Mouse (Mus musculus): ENCODE results near the gene Id1.

Id1 gene

GRCm38 (mm10) chr2:152736090-152736601 is at the start of gene Id1:
Id1 (plus strand) TSS chr2:152736251.
- DNase-seq (ENCODE audit: low spot score): peak; percentile 89

DNA sequence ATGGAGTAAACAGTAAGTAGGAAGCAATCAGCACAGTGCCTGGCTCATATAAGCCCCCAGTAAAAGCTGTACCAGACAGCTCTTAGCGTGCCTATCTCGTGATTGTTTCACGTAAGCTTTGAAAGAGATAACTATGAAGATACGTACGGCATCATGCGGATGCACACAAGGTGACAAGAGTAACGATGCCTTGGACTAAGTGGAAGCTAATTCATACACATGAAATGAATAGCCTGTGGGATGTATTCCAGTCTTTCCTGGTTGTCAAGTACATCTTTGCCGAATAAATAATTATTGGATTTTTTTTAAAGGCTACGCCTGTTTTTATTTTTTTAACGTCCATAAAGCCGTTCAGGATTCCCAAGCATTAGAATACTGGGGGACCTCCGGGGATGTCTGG is 49.7 kb upstream of the Id1 start:
- DNase-seq (ENCODE audit: low spot score): no peak

DNA sequence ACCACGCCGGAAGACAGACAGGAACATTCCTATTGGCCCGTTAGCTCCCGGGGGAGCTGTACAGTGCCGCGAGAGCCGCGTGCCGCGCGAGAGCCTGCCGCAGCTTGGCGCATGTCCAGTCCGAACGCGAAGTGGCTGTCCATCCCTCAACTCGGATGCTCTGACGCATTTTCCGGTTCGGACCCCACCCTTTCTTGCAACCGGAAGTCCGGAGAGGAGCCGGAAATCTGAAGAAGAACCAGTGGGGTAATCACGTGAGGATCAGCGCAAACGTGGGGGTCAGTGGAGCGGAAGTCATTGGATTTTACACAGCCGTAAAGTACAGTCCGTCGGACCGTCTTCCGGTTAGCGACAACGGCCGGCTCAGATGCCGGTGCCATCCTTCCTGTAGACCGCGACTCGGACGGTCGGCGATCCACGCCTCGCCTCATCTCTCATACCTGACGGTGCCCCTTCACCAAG is 49.2 kb upstream of the Id1 start, which contains the start of gene Mcts2:
TSS of gene Mcts2 (plus strand) at position 230 of the 462 bp plus-strand sequence.
- peak; percentile 96 for DNase-seq (ENCODE audit: low spot score)

GRCm38 (mm10) chr2:152691564-152692217 is 44.4 kb upstream of the Id1 start:
- DNase-seq (ENCODE audit: low spot score): no peak

DNA sequence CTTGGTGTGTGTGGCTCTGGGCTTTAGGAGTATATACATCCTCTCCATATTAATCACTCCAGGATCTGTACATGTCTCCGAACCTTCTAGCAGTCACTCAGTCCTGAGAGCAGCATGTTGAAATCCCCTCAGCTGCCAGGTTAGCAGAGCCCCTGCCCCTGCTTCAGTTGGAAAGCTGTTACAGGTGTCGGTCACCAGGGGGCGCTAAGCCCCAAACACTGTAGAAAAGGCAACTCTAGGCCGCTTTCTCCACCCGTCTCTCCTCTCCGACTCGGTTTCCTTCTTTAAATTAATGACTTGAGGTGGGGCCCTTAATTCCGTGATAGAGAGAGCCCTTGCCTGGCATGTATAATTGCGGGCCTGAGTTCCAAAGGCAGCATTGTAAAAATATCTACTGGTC is 42.8 kb upstream of the Id1 start:
- peak; percentile 80 for DNase-seq (ENCODE audit: low spot score)

- no peak for DNase-seq (ENCODE audit: low spot score)
Observed at GRCm38 (mm10) chr2:152693735-152694134, 42.3 kb upstream of the Id1 start.

DNA sequence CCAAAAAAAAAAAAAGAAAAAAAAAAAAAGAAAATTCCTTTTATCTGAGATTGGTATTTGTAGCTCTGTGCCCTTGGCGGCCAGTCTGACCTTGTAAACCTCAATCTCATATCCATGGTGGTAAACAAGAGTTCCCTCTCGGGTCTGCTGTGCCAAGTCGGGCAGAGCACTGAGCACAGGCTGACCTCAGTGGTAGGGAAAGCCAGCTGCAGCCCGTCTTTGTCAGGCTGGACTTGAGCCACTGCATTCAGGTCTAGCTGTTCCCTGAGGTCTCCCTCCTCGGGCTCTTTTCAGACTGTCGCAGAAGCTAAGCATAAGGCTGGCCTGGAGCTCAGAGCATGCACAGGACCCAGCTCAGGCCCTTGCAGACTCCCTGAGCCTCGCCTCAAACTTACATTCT is 41.3 kb upstream of the Id1 start:
- peak; percentile 72 for DNase-seq (ENCODE audit: low spot score)

- DNase-seq (ENCODE audit: low spot score): no peak
Observed at GRCm38 (mm10) chr2:152696016-152696415, 40.0 kb upstream of the Id1 start.

DNA sequence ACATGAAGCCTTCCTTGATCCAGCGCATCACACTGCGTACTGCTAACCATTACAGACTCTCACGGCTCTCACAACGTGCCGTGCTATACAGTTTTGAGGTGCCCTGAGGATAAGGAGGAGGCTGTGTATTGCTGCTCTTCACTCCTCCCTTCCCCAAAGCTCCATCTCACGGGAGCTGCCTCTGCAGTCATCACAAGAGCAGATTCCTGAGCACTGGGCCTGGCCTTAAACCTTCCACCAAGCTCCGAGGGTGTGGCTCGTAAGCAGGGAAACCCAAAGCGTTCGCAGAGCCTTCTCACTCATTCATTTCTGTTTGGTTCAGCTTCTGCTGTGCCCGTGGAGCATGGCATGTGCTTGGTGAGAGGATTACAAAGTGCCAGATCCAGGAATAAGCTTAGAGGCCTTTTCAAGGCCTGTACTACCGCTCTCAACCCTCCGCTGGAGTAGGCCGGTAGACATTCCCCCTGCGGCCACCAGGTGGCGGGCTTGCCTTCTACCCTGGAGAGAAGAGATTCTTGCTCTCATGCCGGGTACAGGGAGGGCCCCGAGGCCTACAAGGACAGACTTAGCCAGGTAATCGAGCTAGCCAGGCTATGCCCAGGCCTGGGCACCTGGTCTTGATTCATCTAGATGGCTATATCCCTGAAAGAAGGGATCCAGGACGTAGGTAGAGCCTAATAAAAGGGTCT is 39.4 kb upstream of the Id1 start:
- peak; percentile 96 for DNase-seq (ENCODE audit: low spot score)

- no peak for DNase-seq (ENCODE audit: low spot score)
Observed at GRCm38 (mm10) chr2:152700138-152700537, 35.9 kb upstream of the Id1 start.

DNA sequence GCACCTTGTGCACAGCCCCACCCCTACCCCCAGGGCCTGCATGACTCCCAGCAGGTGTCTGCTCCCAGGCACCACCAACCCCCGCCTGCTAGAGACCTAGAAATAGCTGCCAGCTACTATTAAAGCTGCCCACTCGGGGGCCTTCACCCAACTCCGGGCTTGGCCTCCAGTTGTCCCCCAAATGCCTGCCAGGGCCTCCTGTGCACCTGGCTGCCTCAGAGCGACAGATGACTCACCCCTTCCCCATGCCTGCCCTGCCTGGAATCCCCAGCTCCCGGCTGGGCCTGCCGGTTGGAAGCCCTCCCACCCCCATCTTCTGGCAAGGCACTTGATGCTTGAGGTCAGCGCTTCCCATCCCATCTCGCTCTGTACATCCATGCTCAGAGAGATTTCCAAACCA is 35.3 kb upstream of the Id1 start:
- DNase-seq (ENCODE audit: low spot score): no peak

DNA sequence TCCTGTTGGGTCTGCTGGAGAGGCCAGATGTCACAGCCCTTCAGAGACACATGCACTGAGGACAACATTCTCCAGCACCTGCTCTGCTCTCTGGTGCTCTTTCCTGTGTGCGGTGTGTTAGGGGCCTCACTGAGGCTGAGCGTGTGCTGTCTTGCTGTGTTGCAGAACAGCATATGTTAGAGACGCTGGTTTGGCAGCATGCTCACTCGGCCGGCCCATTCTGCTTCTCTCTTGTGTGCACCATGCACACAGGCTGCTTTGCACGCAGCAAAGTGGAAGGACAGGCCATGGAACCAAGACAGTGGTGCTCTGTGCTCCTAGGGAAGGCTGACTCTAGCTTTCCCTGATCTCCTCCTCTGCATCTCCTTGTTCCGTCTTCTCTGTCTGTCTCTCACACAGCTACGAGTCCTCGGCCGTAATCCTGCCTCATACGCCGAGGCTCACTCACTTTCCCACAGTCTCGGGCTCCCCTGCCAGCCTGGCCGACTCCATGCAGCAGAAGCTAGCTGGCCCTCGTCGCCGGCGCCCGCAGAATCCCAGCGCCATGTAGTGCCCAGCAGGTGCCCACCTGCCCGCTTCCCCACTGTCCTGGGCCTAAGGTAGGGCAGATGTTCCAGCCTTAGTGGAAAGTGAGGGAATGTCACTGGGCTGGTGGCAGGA is 32.3 kb upstream of the Id1 start:
- DNase-seq (ENCODE audit: low spot score): no peak

DNA sequence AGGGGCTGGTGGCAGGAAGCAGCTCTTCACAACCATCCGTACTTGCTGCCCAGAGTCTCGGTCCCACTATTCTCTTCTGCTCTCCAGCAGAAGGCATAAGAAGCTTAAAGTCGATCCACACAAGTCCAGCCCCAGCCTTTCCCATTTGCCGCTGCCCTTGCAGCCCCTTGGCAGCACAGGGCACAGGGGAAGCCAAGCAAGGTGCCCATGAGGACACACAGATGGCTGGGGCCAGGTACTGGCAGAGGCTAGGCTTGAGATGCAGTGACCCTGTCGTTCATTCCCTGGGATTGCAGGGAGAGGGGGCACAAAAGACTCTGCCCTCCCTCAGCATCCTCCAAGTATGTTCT is 31.8 kb upstream of the Id1 start:
- no peak for DNase-seq (ENCODE audit: low spot score)

DNA sequence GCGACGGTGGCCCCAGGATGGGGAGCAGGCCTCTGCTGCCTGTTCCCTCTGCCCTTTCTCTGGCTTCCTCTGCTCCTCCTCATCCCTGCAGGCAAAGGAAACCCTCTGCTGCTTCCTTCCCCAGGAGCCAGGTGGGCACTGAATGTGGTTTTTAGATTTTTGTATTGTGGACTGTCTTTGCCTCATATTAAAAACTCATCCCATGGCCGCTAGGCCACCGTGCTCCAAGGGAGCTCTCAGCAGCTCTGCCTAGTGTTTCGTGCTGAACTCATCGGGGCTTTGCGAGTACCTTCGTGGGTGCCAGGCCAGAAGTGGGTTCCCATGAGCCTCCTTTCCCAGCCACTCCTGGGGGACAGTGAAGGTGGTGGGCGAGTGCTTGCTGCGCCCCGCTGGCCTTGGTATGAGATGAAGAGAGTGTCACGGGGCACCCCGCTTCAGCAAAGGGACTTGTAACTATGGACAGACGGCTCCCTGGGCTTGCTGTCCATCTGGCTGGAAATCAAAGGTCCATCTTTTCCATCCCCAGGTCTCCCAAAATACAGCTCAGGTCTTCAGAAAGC is 31.2 kb upstream of the Id1 start:
- no peak for DNase-seq (ENCODE audit: low spot score)

DNA sequence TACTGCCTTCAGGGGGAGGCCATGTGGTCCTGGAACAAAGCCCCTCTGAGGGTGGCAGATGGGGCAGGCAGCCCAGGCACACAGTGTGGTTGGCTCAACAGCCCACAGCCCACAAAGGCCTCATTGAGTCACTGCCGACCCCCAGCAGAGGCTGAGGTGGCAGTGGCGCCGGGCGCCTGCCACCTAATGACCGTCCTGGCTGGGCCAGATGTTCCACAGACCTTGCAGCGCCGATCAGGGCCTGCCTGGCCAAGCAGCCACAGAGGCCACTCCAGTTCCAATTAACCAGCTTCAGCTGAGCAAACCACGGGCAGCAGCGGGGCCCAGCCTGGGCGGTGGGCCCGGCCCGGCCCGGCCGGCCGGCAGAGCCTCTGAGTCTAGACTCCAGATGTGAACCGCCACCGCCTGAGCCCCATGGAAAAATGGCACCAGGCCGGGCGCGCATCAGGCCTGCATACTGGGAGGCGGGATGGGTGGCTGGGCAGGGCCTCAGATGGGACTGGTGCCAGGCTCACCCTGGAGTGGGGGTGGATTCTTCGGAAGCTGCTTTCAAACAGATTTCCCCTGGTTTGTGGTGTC is 30.0 kb upstream of the Id1 start:
- peak; percentile 89 for DNase-seq (ENCODE audit: low spot score)

DNA sequence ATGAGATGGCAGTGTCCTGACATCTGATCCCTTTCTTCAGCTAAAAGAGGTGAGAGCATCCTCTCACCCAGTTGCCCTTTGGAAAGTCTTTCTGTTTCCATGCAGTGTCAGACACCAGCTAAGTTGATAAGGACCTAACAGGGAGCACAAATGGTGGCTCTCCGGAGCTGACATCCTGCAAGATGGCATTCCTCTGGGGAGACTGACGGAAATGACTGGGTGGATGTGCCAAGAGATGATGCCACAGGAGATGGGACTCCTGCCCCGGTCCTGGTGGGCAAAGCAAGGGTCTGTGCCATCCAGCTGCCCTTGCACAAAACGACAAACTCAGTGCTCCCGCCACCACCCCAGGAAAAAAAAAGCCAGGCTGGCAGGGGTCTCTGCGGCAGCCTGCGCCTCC is 28.9 kb upstream of the Id1 start:
- no peak for DNase-seq (ENCODE audit: low spot score)

DNA sequence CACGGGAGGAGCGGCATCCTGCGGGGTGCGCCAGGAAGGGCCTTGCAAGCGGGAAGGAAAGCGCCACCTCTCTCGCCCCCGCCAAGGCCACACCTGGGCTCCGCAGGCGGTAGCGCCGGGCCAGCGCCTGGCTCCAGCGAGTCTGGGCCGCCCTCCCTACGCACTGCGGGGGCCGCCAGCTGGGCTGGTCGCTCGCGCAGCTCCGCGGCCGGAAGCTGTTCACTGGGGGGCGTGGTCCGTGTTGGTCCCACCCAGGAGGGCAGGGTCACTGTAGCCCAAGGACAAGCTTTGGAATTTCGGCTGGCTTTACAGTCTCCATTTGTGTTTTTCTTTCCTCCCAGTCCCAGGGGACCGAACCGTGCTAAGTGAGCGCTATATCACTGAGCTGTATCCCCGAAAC is 28.4 kb upstream of the Id1 start:
- DNase-seq (ENCODE audit: low spot score): peak; percentile 97

DNA sequence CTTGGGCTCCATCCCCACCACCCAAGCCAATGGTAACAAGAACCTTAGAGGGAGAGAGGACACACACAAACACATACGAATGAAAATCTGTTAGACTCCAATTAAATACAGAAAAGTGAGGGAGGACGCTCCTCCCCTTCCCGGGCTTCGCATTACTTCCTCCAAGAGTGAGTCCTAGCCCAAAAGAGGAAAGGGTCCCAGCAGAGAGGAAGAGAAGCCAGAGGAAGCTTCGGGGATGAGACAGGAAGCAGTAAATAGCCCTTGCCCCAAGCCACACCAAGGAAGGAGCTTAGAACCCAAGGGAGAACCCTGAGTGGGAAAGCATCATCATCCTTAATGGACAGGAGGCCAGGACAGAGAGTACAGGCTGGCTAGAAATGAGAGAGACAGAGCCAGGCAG is 27.0 kb upstream of the Id1 start:
- no peak for DNase-seq (ENCODE audit: low spot score)

DNA sequence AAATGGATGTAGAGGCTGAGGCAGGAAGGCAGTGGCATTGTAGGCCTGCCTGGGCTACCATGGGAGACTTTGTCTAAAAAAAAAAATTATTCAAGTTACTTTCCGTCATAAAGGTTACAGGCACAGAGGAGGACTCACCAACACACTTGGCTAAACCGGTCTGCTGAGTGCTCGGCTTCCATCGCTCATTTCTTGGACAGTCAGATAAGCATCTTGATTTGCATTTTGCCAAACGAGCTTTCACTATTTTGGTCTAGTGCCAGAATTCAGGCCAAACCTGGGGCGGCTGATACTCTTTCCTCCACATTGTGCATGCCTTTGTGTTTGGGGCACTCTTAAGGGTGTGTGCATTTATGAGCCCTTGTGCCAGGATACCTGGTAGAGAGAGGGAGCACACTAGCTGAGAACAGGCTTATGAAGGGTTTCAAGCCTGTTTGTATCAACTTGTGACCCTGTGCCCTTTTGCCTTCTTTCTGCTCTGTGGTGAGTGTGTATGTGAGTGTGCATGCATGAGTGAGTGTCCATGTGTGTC is 19.7 kb upstream of the Id1 start:
- no peak for DNase-seq (ENCODE audit: low spot score)

DNA sequence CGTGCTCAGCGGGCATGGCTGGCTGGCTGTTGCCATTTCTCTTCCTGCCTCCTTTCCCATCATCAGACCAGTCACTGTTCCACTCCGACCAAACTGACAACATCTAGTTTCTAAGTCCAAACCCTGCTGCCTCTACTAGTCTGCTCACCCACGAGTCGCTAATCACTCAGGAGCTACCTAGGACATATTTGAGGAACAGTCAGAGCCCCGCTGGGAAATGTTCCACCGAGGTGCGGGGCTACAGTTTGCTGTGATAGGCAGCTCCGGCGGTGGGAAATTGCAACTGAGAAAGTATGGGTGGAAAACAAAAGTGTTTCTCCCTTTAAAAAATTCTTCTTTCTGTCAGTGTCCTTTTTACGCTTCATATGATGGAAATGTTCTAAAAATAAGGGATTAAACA is 18.4 kb upstream of the Id1 start:
- no peak for DNase-seq (ENCODE audit: low spot score)

- DNase-seq (ENCODE audit: low spot score): no peak
Observed at GRCm38 (mm10) chr2:152718076-152718475, 18.0 kb upstream of the Id1 start.

DNA sequence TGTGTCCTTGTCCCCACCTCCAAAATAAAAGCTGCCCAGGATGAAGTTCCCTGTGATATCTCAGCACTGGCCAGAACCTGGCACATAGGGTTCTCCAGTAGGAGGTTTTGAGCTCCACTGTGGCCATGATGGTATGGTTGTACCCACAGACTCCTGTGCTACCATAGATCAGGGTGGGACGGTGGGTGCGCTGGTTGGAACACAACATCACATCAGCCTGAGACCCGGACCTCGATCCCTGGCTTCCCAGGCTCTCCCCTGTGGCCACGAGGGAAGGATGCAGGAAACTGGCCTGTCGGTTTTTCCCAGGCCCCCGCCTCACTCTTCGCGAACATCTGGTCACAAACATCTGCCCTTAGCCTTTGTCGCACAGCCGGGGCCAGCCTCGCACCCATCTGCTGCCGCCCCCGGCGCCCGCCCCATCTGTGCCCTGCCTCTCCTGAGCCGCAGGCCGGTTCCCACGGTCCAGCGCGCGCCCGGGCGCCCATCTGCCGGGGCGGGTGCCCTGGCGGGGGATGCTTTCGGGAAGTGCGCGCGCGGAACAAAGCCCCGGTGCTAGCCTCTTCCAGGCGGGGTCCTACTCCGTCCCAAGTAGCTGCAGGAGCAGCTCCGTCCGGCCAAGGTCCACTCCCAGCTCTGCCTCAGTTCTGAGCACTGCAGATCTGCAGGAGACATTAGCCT is 12.3 kb upstream of the Id1 start:
- DNase-seq (ENCODE audit: low spot score): peak; percentile 70

Data from testis, postnatal 10 days (tissue).